Mouse (Mus musculus) MEL (cell line): ENCODE measurements around the gene Cort. TPM values are rescaled to one million over a fixed set of nuclear protein-coding genes. Genes with fewer than 3 reads are reported as not detected.

Experiments used
- DNase-seq: peaks from one replicate; pipeline ENCODE4 v3.0.0; 2011; ENCODE audit warnings: low read depth, low spot score
- H3K27ac ChIP-seq: 2 replicates; pipeline ENCODE4 v1.5.1; 2012; ENCODE audit warnings: low read depth, mild to moderate bottlenecking, control low read depth, low read length, moderate library complexity; ENCODE audit not compliant: control insufficient read depth
- H3K27me3 ChIP-seq, 2 experiments: fragments of 150-350 bp in 1 of 2; sonication (generic) in 1 of 2; 2 replicates each; pipeline ENCODE4 v1.6.1; 2012; ENCODE audit warnings: low read length in 2 of 2, mild to moderate bottlenecking in 2 of 2, improper control_type of control experiment in 1 of 2, moderate library complexity in 1 of 2; ENCODE audit not compliant: insufficient read depth in 2 of 2, control insufficient read depth in 1 of 2
- H3K36me3 ChIP-seq, 2 experiments: 2 replicates each; pipeline ENCODE4 v1.6.1; 2012 to 2014; ENCODE audit warnings: low read length in 2 of 2, improper control_type of control experiment in 1 of 2, inconsistent platforms in 1 of 2, mild to moderate bottlenecking in 1 of 2; ENCODE audit not compliant: insufficient read depth in 2 of 2, control insufficient read depth in 1 of 2
- H3K4me1 ChIP-seq, 2 experiments: fragments of 150-350 bp in 1 of 2; sonication (generic) in 1 of 2; 2 replicates each; pipeline ENCODE4 v1.6.1; 2012; ENCODE audit warnings: low read length in 2 of 2, improper control_type of control experiment in 1 of 2, mild to moderate bottlenecking in 1 of 2; ENCODE audit not compliant: insufficient read depth in 2 of 2, control insufficient read depth in 1 of 2
- H3K4me3 ChIP-seq, 2 experiments: fragments of 150-350 bp in 1 of 2; sonication (generic) in 1 of 2; 2 replicates each; pipeline ENCODE4 v1.5.1; 2012; ENCODE audit warnings: low read depth in 2 of 2, low read length in 2 of 2, mild to moderate bottlenecking in 2 of 2, moderate library complexity in 2 of 2, control low read depth in 1 of 2, improper control_type of control experiment in 1 of 2; ENCODE audit not compliant: control insufficient read depth in 1 of 2, insufficient read depth in 1 of 2
- H3K79me2 ChIP-seq: 2 replicates; pipeline ENCODE4 v1.6.1; 2012; ENCODE audit warnings: mild to moderate bottlenecking, low read length, moderate library complexity; ENCODE audit not compliant: control insufficient read depth, poor library complexity, insufficient read depth
- H3K9ac ChIP-seq: 2 replicates; pipeline ENCODE4 v1.6.1; 2012; ENCODE audit warnings: low read depth, mild to moderate bottlenecking, control low read depth, low read length, moderate library complexity; ENCODE audit not compliant: control insufficient read depth, poor library complexity, severe bottlenecking
- H3K9me3 ChIP-seq: fragments of 150-350 bp; sonication (generic); replicated peaks from 2 replicates; pipeline ENCODE4 v1.6.1; 2012; ENCODE audit warnings: mild to moderate bottlenecking, low read length, improper control_type of control experiment, moderate library complexity; ENCODE audit not compliant: insufficient read depth
- CTCF ChIP-seq, 3 experiments: IDR thresholded peaks in 2 of 3; conservative IDR thresholded peaks in 1 of 3; 2 replicates each; pipeline ENCODE4 v1.5.1; 2011 to 2012; ENCODE audit warnings: low read length in 3 of 3, low read depth in 2 of 3, mild to moderate bottlenecking in 2 of 3, improper control_type of control experiment in 1 of 3, inconsistent platforms in 1 of 3, mixed read lengths in 1 of 3, moderate library complexity in 1 of 3; ENCODE audit not compliant: control insufficient read depth in 1 of 3, insufficient read depth in 1 of 3, poor library complexity in 1 of 3, severe bottlenecking in 1 of 3
- EP300 ChIP-seq, 2 experiments: IDR thresholded peaks; 2 replicates each; pipeline ENCODE4 v1.6.1; 2011; ENCODE audit warnings: improper control_type of control experiment in 2 of 2, low read length in 2 of 2, low read depth in 1 of 2, mild to moderate bottlenecking in 1 of 2
- GABPA ChIP-seq: IDR thresholded peaks from 2 replicates; pipeline ENCODE4 v1.6.1; 2012; ENCODE audit warnings: low read depth, mild to moderate bottlenecking, inconsistent platforms, low read length, improper control_type of control experiment, moderate library complexity
- HCFC1 ChIP-seq: IDR thresholded peaks from 2 replicates; pipeline ENCODE4 v1.6.1; 2012; ENCODE audit warnings: low read depth, mild to moderate bottlenecking, inconsistent platforms, low read length, improper control_type of control experiment, moderate library complexity
- KAT2A ChIP-seq: conservative IDR thresholded peaks from 2 replicates; pipeline ENCODE4 v1.6.1; 2012; ENCODE audit warnings: low read depth, low read length, improper control_type of control experiment, inconsistent platforms
- MAFK ChIP-seq: IDR thresholded peaks from 2 replicates; pipeline ENCODE4 v1.6.1; 2011; ENCODE audit warnings: low read depth, mild to moderate bottlenecking, low read length, improper control_type of control experiment, borderline replicate concordance
- MEF2A ChIP-seq: IDR thresholded peaks from 2 replicates; pipeline ENCODE4 v1.6.1; 2014; ENCODE audit warnings: low read depth, mild to moderate bottlenecking, inconsistent platforms, low read length, improper control_type of control experiment; ENCODE audit not compliant: poor library complexity, insufficient replicate concordance, severe bottlenecking; ENCODE audit errors: extremely low read depth
- MYB ChIP-seq: IDR thresholded peaks from 2 replicates; pipeline ENCODE4 v1.6.1; 2011; ENCODE audit warnings: mild to moderate bottlenecking, low read depth, low read length, improper control_type of control experiment
- POLR2AphosphoS2 ChIP-seq: IDR thresholded peaks from 2 replicates; pipeline ENCODE4 v1.6.1; 2011; ENCODE audit warnings: low read length, improper control_type of control experiment
- SIN3A ChIP-seq: IDR thresholded peaks from 2 replicates; pipeline ENCODE4 v1.6.1; 2012; ENCODE audit warnings: low read length, improper control_type of control experiment, inconsistent platforms
- TBP ChIP-seq: IDR thresholded peaks from 2 replicates; pipeline ENCODE4 v1.8.0; 2011; ENCODE audit warnings: low read depth, low read length, improper control_type of control experiment
- UBTF ChIP-seq: IDR thresholded peaks from 2 replicates; pipeline ENCODE4 v1.6.1; 2012; ENCODE audit warnings: low read depth, mild to moderate bottlenecking, inconsistent platforms, low read length, improper control_type of control experiment, moderate library complexity, borderline replicate concordance; ENCODE audit not compliant: insufficient read depth
- USF1 ChIP-seq: IDR thresholded peaks from 2 replicates; pipeline ENCODE4 v1.6.1; 2014; ENCODE audit warnings: low read depth, mild to moderate bottlenecking, inconsistent platforms, low read length, improper control_type of control experiment, moderate library complexity
- USF2 ChIP-seq, 2 experiments: IDR thresholded peaks; 2 replicates each; pipeline ENCODE4 v1.6.1; 2011 to 2012; ENCODE audit warnings: improper control_type of control experiment in 2 of 2, low read length in 2 of 2, borderline replicate concordance in 1 of 2, inconsistent platforms in 1 of 2, low read depth in 1 of 2, mild to moderate bottlenecking in 1 of 2; ENCODE audit not compliant: insufficient read depth in 1 of 2
- ZC3H11A ChIP-seq: IDR thresholded peaks from 2 replicates; pipeline ENCODE4 v1.6.1; 2012; ENCODE audit warnings: low read depth, mild to moderate bottlenecking, inconsistent platforms, low read length, improper control_type of control experiment
- ZMIZ1 ChIP-seq: IDR thresholded peaks from 2 replicates; pipeline ENCODE4 v1.6.1; 2012; ENCODE audit warnings: low read depth, mild to moderate bottlenecking, inconsistent platforms, low read length, improper control_type of control experiment, moderate library complexity
- ZNF384 ChIP-seq: IDR thresholded peaks from 2 replicates; pipeline ENCODE4 v1.6.1; 2012; ENCODE audit warnings: low read depth, mild to moderate bottlenecking, inconsistent platforms, low read length, improper control_type of control experiment
- polyA plus RNA-seq, 2 experiments: library from polyadenylated mRNA; stranded (reverse) in 1 of 2; unstranded in 1 of 2; fragments of >175 nt in 1 of 2; fragments of >200 nt in 1 of 2; gene quantifications; 2 replicates each; pipeline versions ENCODE4 v1.2.1 to v1.2.4; 2012; ENCODE audit warnings: low replicate concordance in 2 of 2, low read depth in 1 of 2; ENCODE audit not compliant: insufficient read length in 2 of 2, insufficient read depth in 1 of 2, missing spikeins in 1 of 2
- total RNA-seq: library from RNA; depleted of rRNA; stranded (reverse); fragments of 300-350 nt; gene quantifications from 2 replicates; pipeline ENCODE4 v1.2.3, GENCODE M21; 2012

Cort gene
- total and polyA plus RNA-seq, 3 experiments: 0.39 to 2.0 TPM; not detected in 1

GRCm38 (mm10) chr4:149126115-149126509 is 451 bp downstream of the Cort start:
- Histone ChIP-seq H3K79me2 (no peaks in the 10 kb centered on the region), H3K4me1 (no peaks in the 10 kb centered on the region), H3K4me3 (no peak overlapping the region), H3K27me3 (no peaks in the 10 kb centered on the region), H3K36me3 (no peaks in the 10 kb centered on the region), H3K27ac (no peak overlapping the region), H3K9ac (no peak overlapping the region), H3K9me3 (no peaks in the 10 kb centered on the region)
- no peak for DNase-seq
- no peak for TF ChIP-seq MAFK
- no peak for TF ChIP-seq EP300 (IDR thresholded peaks at IDR 0.05; ENCODE audit: low read depth in 1 of 2, low read length in 2 of 2)
- TF ChIP-seq ZMIZ1: no peak
- TF ChIP-seq MYB: no peak
- no peak for TF ChIP-seq SIN3A
- TF ChIP-seq KAT2A: no peak
- no peak for TF ChIP-seq POLR2AphosphoS2
- TF ChIP-seq UBTF: no peak
- no peak for TF ChIP-seq USF1
- TF ChIP-seq TBP: no peak
- no peak for TF ChIP-seq MEF2A
- no peak for TF ChIP-seq CTCF (IDR thresholded peaks at IDR 0.05 in 2 of 3, conservative IDR thresholded peaks at IDR 0.05 in 1 of 3; ENCODE audit: control insufficient read depth in 1 of 3, insufficient read depth in 1 of 3, low read depth in 2 of 3, low read length in 3 of 3, poor library complexity in 1 of 3, severe bottlenecking in 1 of 3)
- TF ChIP-seq HCFC1: no peak

- H3K27me3 ChIP-seq: no peaks in the 10 kb centered on the region
- H3K4me3 ChIP-seq: no peak overlapping the region
- H3K27ac ChIP-seq: no peak overlapping the region
- H3K36me3 ChIP-seq: no peaks in the 10 kb centered on the region; a peak in 1 of 4 replicates
- no peak for DNase-seq
- no peaks in the 10 kb centered on the region for H3K9me3 ChIP-seq
- TF ChIP-seq USF2 (IDR thresholded peaks at IDR 0.05; ENCODE audit: borderline replicate concordance in 1 of 2, insufficient read depth in 1 of 2, low read depth in 1 of 2, low read length in 2 of 2) (no peak), USF1 (no peak), ZNF384 (no peak), ZC3H11A (no peak), GABPA (no peak), KAT2A (no peak)
- H3K4me1 ChIP-seq: no peaks in the 10 kb centered on the region
- no peak overlapping the region for H3K9ac ChIP-seq
- H3K79me2 ChIP-seq: no peaks in the 10 kb centered on the region
Observed at GRCm38 (mm10) chr4:149125341-149126114, 1.0 kb downstream of the Cort start.
